Mouse (Mus musculus) myocyte (in vitro differentiated cells): ENCODE measurements at regions not wholly inside any gene's neighbourhood (a gene's known extent, or its start where the extent isn't known, plus 50 kb on each side); places are given as distances from the start of the nearest gene placed in this dataset.

Source experiments
- H3K27me3 ChIP-seq: one replicate; pipeline ENCODE4 v1.6.1; 2011; ENCODE audit not compliant: control insufficient read depth, insufficient read depth, insufficient read length
- H3K36me3 ChIP-seq: one replicate; pipeline ENCODE4 v1.6.1; 2011; ENCODE audit not compliant: control insufficient read depth, insufficient read depth
- H3K4me2 ChIP-seq: one replicate; pipeline ENCODE4 v1.6.1; 2011; ENCODE audit warnings: low read depth, control low read depth
- H3K4me3 ChIP-seq: one replicate; pipeline ENCODE4 v1.5.1; 2011; ENCODE audit warnings: mild to moderate bottlenecking, control low read depth, moderate library complexity
- H3K79me2 ChIP-seq: one replicate; pipeline ENCODE4 v1.6.1; 2011; ENCODE audit not compliant: control insufficient read depth, insufficient read depth
- H3ac ChIP-seq: one replicate; pipeline ENCODE4 v1.6.1; 2011; ENCODE audit not compliant: control insufficient read depth, insufficient read length
- CEBPB ChIP-seq: IDR thresholded peaks from 2 replicates; pipeline ENCODE4 v1.6.1; 2011; ENCODE audit warnings: mild to moderate bottlenecking, moderate library complexity; ENCODE audit not compliant: poor library complexity, insufficient read depth, severe bottlenecking
- E2F4 ChIP-seq: IDR thresholded peaks from one replicate; pipeline ENCODE4 v1.6.1; 2011; ENCODE audit warnings: mild to moderate bottlenecking, control low read depth, moderate library complexity; ENCODE audit not compliant: insufficient read depth
- MAX ChIP-seq: IDR thresholded peaks from one replicate; pipeline ENCODE4 v1.6.1; 2011; ENCODE audit warnings: low read depth, mild to moderate bottlenecking, control low read depth
- MYOD1 ChIP-seq, 3 experiments: IDR thresholded peaks; one replicate each; pipeline ENCODE4 v1.6.1; 2011; ENCODE audit warnings: control low read depth in 2 of 3, low read depth in 2 of 3, mild to moderate bottlenecking in 2 of 3, moderate library complexity in 1 of 3; ENCODE audit not compliant: insufficient read length in 2 of 3, control insufficient read depth in 1 of 3
- MYOG ChIP-seq, 3 experiments: IDR thresholded peaks; one replicate each; pipeline ENCODE4 v1.6.1; 2011; ENCODE audit warnings: control low read depth in 2 of 3, low read depth in 2 of 3, mild to moderate bottlenecking in 2 of 3; ENCODE audit not compliant: insufficient read length in 2 of 3, control insufficient read depth in 1 of 3, insufficient read depth in 1 of 3
- POLR2A ChIP-seq: IDR thresholded peaks from one replicate; pipeline ENCODE4 v1.6.1; 2011; ENCODE audit warnings: low read depth, mild to moderate bottlenecking, control low read depth, moderate library complexity; ENCODE audit not compliant: insufficient read length
- POLR2AphosphoS2 ChIP-seq: IDR thresholded peaks from one replicate; pipeline ENCODE4 v1.6.1; 2011; ENCODE audit warnings: low read depth, control low read depth; ENCODE audit not compliant: insufficient read length
- REST ChIP-seq: IDR thresholded peaks from one replicate; pipeline ENCODE4 v1.6.1; 2011; ENCODE audit warnings: mild to moderate bottlenecking, control low read depth, moderate library complexity; ENCODE audit not compliant: insufficient read depth, insufficient read length
- SRF ChIP-seq: IDR thresholded peaks from one replicate; pipeline ENCODE4 v1.6.1; 2011; ENCODE audit warnings: low read depth; ENCODE audit not compliant: control insufficient read depth, insufficient read length
- TCF12 ChIP-seq: IDR thresholded peaks from one replicate; pipeline ENCODE4 v1.6.1; 2011; ENCODE audit warnings: mild to moderate bottlenecking, control low read depth; ENCODE audit not compliant: poor library complexity, insufficient read depth, severe bottlenecking
- TCF3 ChIP-seq: IDR thresholded peaks from one replicate; pipeline ENCODE4 v1.6.1; 2011; ENCODE audit warnings: low read depth, control low read depth; ENCODE audit not compliant: insufficient read length
- USF1 ChIP-seq: IDR thresholded peaks from one replicate; pipeline ENCODE4 v1.6.1; 2011; ENCODE audit warnings: low read depth, mild to moderate bottlenecking, control low read depth, moderate library complexity

GRCm38 (mm10) chr15:88379342-88379741 is 220.8 kb upstream of the Zdhhc25 start:
- no peak overlapping the region for H3K4me3 ChIP-seq
- TF ChIP-seq CEBPB, result no peak
- TF ChIP-seq MYOD1 (IDR thresholded peaks at IDR 0.05; ENCODE audit: control insufficient read depth in 1 of 3, insufficient read length in 2 of 3, low read depth in 2 of 3), result no peak
- TF ChIP-seq SRF, result no peak
- TF ChIP-seq POLR2AphosphoS2, result no peak
- TF ChIP-seq TCF12, result no peak
- TF ChIP-seq MYOG (IDR thresholded peaks at IDR 0.05; ENCODE audit: control insufficient read depth in 1 of 3, insufficient read depth in 1 of 3, insufficient read length in 2 of 3, low read depth in 2 of 3), result no peak
- no peak for TF ChIP-seq MAX
- TF ChIP-seq E2F4, result no peak
- no peak for TF ChIP-seq TCF3
- no peak for TF ChIP-seq USF1
- TF ChIP-seq REST, result no peak
- no peak for TF ChIP-seq POLR2A
- no peaks in the 10 kb centered on the region for H3K36me3 ChIP-seq
- H3ac ChIP-seq, result no peak overlapping the region
- no peaks in the 10 kb centered on the region for H3K27me3 ChIP-seq
- H3K79me2 ChIP-seq, result no peaks in the 10 kb centered on the region
- H3K4me2 ChIP-seq, result no peak overlapping the region

DNA sequence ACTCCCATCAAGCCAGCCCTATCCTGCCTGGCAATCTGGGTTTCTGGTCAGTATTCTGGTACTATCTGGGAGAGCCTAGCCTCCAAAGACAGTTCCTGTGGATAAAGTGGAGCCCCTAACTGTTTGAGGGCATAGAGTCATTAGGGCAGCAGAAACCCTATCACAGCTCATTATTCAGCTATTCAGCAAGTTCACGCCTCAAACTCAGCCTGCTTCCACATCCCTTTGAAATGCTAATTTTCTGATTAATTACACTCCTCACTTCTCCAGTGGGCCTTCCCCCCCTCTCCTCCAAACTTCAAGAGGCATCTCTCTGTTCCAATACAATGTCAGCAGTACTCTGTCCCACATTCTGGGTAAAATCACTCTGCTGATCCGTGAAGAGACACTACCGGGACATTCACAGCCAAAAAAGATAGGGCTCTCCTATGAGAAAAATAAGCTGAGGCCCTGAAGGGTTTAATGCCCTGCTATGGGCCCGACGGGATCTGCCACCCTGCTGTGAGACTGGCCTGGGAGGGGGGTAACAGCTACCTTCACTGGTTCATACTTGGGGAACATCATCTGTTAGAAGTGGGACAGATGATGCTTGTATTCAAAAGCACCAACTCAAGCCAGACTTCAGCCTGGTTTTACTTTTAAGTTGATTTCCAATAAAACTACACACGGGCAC is 220.0 kb upstream of the Zdhhc25 start:
- Histone ChIP-seq H3ac (no peak overlapping the region), H3K27me3 (no peaks in the 10 kb centered on the region), H3K4me3 (no peak overlapping the region), H3K79me2 (no peaks in the 10 kb centered on the region), H3K4me2 (no peak overlapping the region), H3K36me3 (no peaks in the 10 kb centered on the region)
- no peak for TF ChIP-seq POLR2A
- TF ChIP-seq USF1, result no peak
- TF ChIP-seq POLR2AphosphoS2, result no peak
- TF ChIP-seq TCF3, result no peak
- no peak for TF ChIP-seq MYOD1 (IDR thresholded peaks at IDR 0.05; ENCODE audit: control insufficient read depth in 1 of 3, insufficient read length in 2 of 3, low read depth in 2 of 3)

DNA sequence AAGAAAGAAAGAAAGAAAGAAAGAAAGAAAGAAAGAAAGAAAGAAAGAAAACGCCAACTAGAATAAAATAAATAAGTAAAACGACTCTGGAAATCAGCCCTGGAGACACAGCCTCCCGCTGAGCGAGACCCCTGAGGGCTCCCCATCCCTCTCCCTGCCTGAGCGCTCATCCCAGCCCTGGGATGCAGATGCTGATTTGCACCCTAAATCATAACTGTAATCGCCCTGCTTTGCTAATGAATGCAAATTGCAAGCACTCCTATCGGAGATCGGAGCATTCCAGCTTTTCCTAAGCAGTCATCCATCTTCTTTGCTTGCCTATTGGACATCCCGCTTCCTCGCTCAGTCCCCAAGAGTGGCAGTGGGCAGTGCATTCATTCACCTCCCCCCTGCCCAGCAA is 218.7 kb upstream of the Zdhhc25 start:
- Histone ChIP-seq H3K4me2 (no peak overlapping the region), H3K4me3 (no peak overlapping the region), H3K36me3 (no peaks in the 10 kb centered on the region), H3ac (no peak overlapping the region), H3K79me2 (no peaks in the 10 kb centered on the region), H3K27me3 (no peaks in the 10 kb centered on the region)
- no peak for TF ChIP-seq POLR2AphosphoS2
- no peak for TF ChIP-seq REST
- no peak for TF ChIP-seq MAX
- TF ChIP-seq CEBPB, result no peak
- TF ChIP-seq MYOD1 (IDR thresholded peaks at IDR 0.05; ENCODE audit: control insufficient read depth in 1 of 3, insufficient read length in 2 of 3, low read depth in 2 of 3), result no peak

DNA sequence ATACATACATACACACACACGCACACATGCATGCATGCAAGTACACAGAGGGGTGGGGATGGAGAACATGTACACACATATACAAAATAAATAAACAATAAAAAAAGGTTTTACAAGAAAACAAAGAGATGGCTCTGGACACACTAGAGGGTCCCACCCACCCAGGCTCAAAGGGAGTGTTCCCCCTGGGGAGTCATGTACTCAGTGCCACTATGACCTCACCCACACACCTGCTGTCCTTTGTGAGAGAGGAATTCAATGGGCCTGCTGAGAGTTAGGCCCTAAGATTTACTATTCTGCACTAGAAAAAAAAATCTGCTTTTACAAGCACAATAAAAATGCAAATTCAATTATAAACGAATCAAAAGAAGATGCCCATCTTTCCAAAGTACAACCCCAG is 214.2 kb upstream of the Zdhhc25 start:
- no peak overlapping the region for H3ac ChIP-seq
- no peak overlapping the region for H3K4me3 ChIP-seq
- TF ChIP-seq SRF (no peak), MYOG (IDR thresholded peaks at IDR 0.05; ENCODE audit: control insufficient read depth in 1 of 3, insufficient read depth in 1 of 3, insufficient read length in 2 of 3, low read depth in 2 of 3) (no peak), MYOD1 (IDR thresholded peaks at IDR 0.05; ENCODE audit: control insufficient read depth in 1 of 3, insufficient read length in 2 of 3, low read depth in 2 of 3) (no peak), POLR2A (no peak), REST (no peak), MAX (no peak)
- no peaks in the 10 kb centered on the region for H3K36me3 ChIP-seq
- no peaks in the 10 kb centered on the region for H3K27me3 ChIP-seq
- no peaks in the 10 kb centered on the region for H3K79me2 ChIP-seq
- no peak overlapping the region for H3K4me2 ChIP-seq

- no peaks in the 10 kb centered on the region for H3K36me3 ChIP-seq
- no peaks in the 10 kb centered on the region for H3K27me3 ChIP-seq
- no peak overlapping the region for H3ac ChIP-seq
- H3K4me3 ChIP-seq, result no peak overlapping the region
- TF ChIP-seq MAX (no peak), TCF3 (no peak), POLR2A (no peak), MYOD1 (IDR thresholded peaks at IDR 0.05; ENCODE audit: control insufficient read depth in 1 of 3, insufficient read length in 2 of 3, low read depth in 2 of 3) (no peak), USF1 (no peak), MYOG (IDR thresholded peaks at IDR 0.05; ENCODE audit: control insufficient read depth in 1 of 3, insufficient read depth in 1 of 3, insufficient read length in 2 of 3, low read depth in 2 of 3) (no peak), POLR2AphosphoS2 (no peak), CEBPB (no peak), SRF (no peak), E2F4 (no peak), TCF12 (no peak), REST (no peak)
- no peak overlapping the region for H3K4me2 ChIP-seq
- no peaks in the 10 kb centered on the region for H3K79me2 ChIP-seq
These were observed 213.4 kb upstream of the Zdhhc25 start for GRCm38 (mm10) chr15:88386711-88387110.
